Mouse (Mus musculus): ENCODE measurements around the gene Scgb1a1. TPM values are rescaled to one million over a fixed set of nuclear protein-coding genes. Genes with fewer than 3 reads are reported as not detected.

The Scgb1a1 gene
- polyA plus RNA-seq, 1 experiment: not detected

DNA sequence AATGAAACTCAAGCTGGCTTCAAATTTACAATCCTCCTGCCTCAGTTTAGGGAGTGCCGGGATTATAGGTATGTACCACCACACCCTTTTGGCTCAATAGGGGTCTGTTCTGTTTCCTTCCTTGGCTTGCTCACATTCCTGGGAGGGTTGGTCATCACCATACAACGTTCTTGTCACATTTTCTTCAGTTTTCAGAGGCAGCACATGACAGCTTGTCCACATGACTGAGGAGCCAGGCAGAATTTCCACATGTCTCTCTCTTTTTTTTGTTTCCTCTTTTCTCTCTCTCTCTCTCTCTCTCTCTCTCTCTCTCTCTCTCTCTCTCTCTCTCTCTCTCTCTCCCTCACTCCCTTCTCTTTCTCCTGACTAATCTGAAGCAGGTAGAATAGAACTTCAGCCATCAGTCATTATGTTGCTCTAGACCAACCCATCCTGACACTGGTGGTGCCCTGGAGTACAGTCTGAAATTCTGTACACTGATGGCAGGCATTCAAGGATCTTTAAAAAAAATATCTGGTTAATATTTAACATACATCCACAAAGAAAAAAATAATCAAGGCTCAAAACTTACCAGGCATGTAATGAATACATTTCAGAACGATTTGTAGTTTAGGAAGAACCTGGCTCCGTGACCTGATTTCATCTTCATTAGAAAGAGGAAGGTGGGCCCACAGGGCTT, 10.6 kb downstream of the Scgb1a1 start:
- H3K4me2 ChIP-seq (ENCODE audit: low read depth): no peak overlapping the region

GRCm38 (mm10) chr19:9076035-9076434, 11.7 kb downstream of the Scgb1a1 start:
- TF ChIP-seq POLR2AphosphoS2 (IDR thresholded peaks at IDR 0.05; ENCODE audit: insufficient read length, low read depth) (no peak), SRF (IDR thresholded peaks at IDR 0.05; ENCODE audit: control insufficient read depth, insufficient read length, low read depth) (no peak), TCF3 (IDR thresholded peaks at IDR 0.05; ENCODE audit: insufficient read length, low read depth) (no peak), REST (IDR thresholded peaks at IDR 0.05; ENCODE audit: insufficient read depth, insufficient read length) (no peak)
- H3K4me3 ChIP-seq: no peak overlapping the region
- no peak overlapping the region for H3ac ChIP-seq (ENCODE audit: control insufficient read depth, insufficient read length)
- H3K36me3 ChIP-seq (ENCODE audit: control insufficient read depth, insufficient read depth): no peaks in the 10 kb centered on the region
- H3K79me2 ChIP-seq (ENCODE audit: control insufficient read depth, insufficient read depth): no peaks in the 10 kb centered on the region
- no peak overlapping the region for H3K4me2 ChIP-seq (ENCODE audit: low read depth)
- H3K27me3 ChIP-seq (ENCODE audit: control insufficient read depth, insufficient read depth, insufficient read length): no peaks in the 10 kb centered on the region

More for the DNA sequence above, 10.6 kb downstream of the Scgb1a1 start:
- Histone ChIP-seq H3K79me2 (ENCODE audit: control insufficient read depth, insufficient read depth) (no peaks in the 10 kb centered on the region), H3K36me3 (ENCODE audit: control insufficient read depth, insufficient read depth) (no peaks in the 10 kb centered on the region), H3K27me3 (ENCODE audit: control insufficient read depth, insufficient read depth, insufficient read length) (no peaks in the 10 kb centered on the region), H3ac (ENCODE audit: control insufficient read depth, insufficient read length) (no peak overlapping the region), H3K4me3 (no peak overlapping the region)
- TF ChIP-seq MYOG (IDR thresholded peaks at IDR 0.05; ENCODE audit: control insufficient read depth in 1 of 3, insufficient read depth in 1 of 3, insufficient read length in 2 of 3, low read depth in 2 of 3) (no peak), TCF12 (IDR thresholded peaks at IDR 0.05; ENCODE audit: insufficient read depth, poor library complexity, severe bottlenecking) (no peak), USF1 (IDR thresholded peaks at IDR 0.05; ENCODE audit: low read depth) (peak; percentile 72), TCF3 (IDR thresholded peaks at IDR 0.05; ENCODE audit: insufficient read length, low read depth) (no peak), MYOD1 (IDR thresholded peaks at IDR 0.05; ENCODE audit: control insufficient read depth in 1 of 3, insufficient read length in 2 of 3, low read depth in 2 of 3) (no peak), REST (IDR thresholded peaks at IDR 0.05; ENCODE audit: insufficient read depth, insufficient read length) (no peak), SRF (IDR thresholded peaks at IDR 0.05; ENCODE audit: control insufficient read depth, insufficient read length, low read depth) (no peak), MAX (IDR thresholded peaks at IDR 0.05; ENCODE audit: low read depth) (no peak)

DNA sequence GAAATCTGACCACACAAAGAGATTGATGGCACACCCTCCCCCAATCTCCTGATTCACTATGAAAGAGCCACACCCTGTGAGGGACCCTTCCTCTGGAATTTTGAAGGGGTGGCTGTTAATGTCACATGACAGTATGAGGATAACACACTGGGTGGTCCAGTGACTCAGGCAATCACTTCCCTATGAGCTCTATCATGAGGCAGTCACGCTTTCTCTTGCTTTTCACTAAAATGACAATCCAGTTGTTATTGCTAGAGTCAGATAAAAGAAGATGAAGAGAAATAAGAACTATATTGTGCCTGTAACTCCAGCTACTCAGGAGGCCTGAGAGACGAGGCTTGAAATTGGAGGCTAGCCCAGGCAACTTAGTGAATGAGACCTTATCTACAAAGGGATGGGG, 12.2 kb downstream of the Scgb1a1 start:
- H3ac ChIP-seq (ENCODE audit: control insufficient read depth, insufficient read length): no peak overlapping the region
- H3K4me3 ChIP-seq: no peak overlapping the region
- no peaks in the 10 kb centered on the region for H3K27me3 ChIP-seq (ENCODE audit: control insufficient read depth, insufficient read depth, insufficient read length)
- no peaks in the 10 kb centered on the region for H3K79me2 ChIP-seq (ENCODE audit: control insufficient read depth, insufficient read depth)
- TF ChIP-seq REST (IDR thresholded peaks at IDR 0.05; ENCODE audit: insufficient read depth, insufficient read length) (no peak), POLR2AphosphoS2 (IDR thresholded peaks at IDR 0.05; ENCODE audit: insufficient read length, low read depth) (no peak), CEBPB (IDR thresholded peaks at IDR 0.05; ENCODE audit: insufficient read depth, poor library complexity, severe bottlenecking) (no peak), MYOD1 (IDR thresholded peaks at IDR 0.05; ENCODE audit: control insufficient read depth in 1 of 3, insufficient read length in 2 of 3, low read depth in 2 of 3) (no peak), POLR2A (IDR thresholded peaks at IDR 0.05; ENCODE audit: insufficient read length, low read depth) (no peak), MAX (IDR thresholded peaks at IDR 0.05; ENCODE audit: low read depth) (no peak), SRF (IDR thresholded peaks at IDR 0.05; ENCODE audit: control insufficient read depth, insufficient read length, low read depth) (no peak), USF1 (IDR thresholded peaks at IDR 0.05; ENCODE audit: low read depth) (peak; percentile 22)
- H3K4me2 ChIP-seq (ENCODE audit: low read depth): no peak overlapping the region
- no peaks in the 10 kb centered on the region for H3K36me3 ChIP-seq (ENCODE audit: control insufficient read depth, insufficient read depth)

DNA sequence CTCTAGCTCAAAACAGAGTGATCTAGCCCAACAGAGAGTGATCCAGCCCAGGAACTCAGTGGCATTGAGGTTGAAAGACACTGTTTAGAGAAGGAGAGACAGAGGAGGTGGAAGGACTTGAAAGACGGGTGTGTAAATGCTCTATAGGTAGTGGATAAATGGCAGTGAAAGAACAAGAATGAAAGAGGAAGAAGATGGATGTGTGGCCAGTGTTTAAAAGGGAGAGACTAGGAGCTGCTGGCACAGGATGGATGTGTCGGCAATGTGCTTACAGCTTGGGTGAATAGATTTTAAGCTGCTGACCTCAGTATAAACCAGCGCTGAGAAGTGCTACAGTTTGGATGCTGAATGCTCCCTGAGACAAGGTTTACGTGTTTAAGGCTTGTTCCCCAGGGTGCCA, 13.3 kb downstream of the Scgb1a1 start:
- Histone ChIP-seq H3ac (ENCODE audit: control insufficient read depth, insufficient read length) (no peak overlapping the region), H3K27me3 (ENCODE audit: control insufficient read depth, insufficient read depth, insufficient read length) (no peaks in the 10 kb centered on the region), H3K36me3 (ENCODE audit: control insufficient read depth, insufficient read depth) (no peaks in the 10 kb centered on the region), H3K4me3 (no peak overlapping the region), H3K79me2 (ENCODE audit: control insufficient read depth, insufficient read depth) (no peaks in the 10 kb centered on the region), H3K4me2 (ENCODE audit: low read depth) (peak overlapping the region; percentile 76)
- no peak for TF ChIP-seq TCF12 (IDR thresholded peaks at IDR 0.05; ENCODE audit: insufficient read depth, poor library complexity, severe bottlenecking)
- no peak for TF ChIP-seq TCF3 (IDR thresholded peaks at IDR 0.05; ENCODE audit: insufficient read length, low read depth)
- TF ChIP-seq CEBPB (IDR thresholded peaks at IDR 0.05; ENCODE audit: insufficient read depth, poor library complexity, severe bottlenecking): no peak
- no peak for TF ChIP-seq MYOG (IDR thresholded peaks at IDR 0.05; ENCODE audit: control insufficient read depth in 1 of 3, insufficient read depth in 1 of 3, insufficient read length in 2 of 3, low read depth in 2 of 3)
- no peak for TF ChIP-seq E2F4 (IDR thresholded peaks at IDR 0.05; ENCODE audit: insufficient read depth)
- no peak for TF ChIP-seq MAX (IDR thresholded peaks at IDR 0.05; ENCODE audit: low read depth)

DNA sequence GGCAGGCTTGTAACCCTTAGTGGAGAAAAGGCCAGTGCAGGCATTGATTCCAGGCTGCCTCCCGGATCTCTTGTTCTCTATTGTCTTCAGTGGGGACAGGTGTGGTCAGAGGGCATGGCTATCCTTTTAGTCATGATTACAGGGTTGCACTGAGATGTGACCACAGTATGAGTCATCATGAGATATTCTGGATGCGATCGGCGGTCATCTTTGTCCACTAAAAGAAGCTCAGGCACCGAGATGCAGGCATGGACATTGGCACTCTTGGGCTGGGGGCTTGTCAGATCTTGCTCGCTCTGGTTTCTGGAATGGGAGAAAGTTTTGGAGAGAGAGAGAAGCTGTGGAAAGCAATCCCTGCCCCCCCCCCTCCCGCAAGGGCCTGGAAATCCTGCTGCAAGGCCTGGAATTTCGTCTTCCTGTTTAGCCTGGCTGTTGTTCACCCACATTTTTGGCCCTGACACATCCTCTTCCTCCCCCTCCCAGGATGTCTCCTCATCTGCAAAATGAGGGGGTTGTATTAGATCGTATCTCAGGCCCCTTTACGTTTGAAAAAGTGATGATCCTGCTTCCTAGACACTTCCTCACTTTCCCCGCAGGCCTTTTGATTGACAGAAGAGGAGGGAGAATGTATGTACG, 13.9 kb downstream of the Scgb1a1 start:
- no peaks in the 10 kb centered on the region for H3K79me2 ChIP-seq (ENCODE audit: control insufficient read depth, insufficient read depth)
- H3ac ChIP-seq (ENCODE audit: control insufficient read depth, insufficient read length): no peak overlapping the region
- TF ChIP-seq POLR2AphosphoS2 (IDR thresholded peaks at IDR 0.05; ENCODE audit: insufficient read length, low read depth) (no peak), MYOG (IDR thresholded peaks at IDR 0.05; ENCODE audit: control insufficient read depth in 1 of 3, insufficient read depth in 1 of 3, insufficient read length in 2 of 3, low read depth in 2 of 3) (peak in 1 of 3 experiments; percentile 62), CEBPB (IDR thresholded peaks at IDR 0.05; ENCODE audit: insufficient read depth, poor library complexity, severe bottlenecking) (peak; percentile 67), SRF (IDR thresholded peaks at IDR 0.05; ENCODE audit: control insufficient read depth, insufficient read length, low read depth) (peak; percentile 34), MYOD1 (IDR thresholded peaks at IDR 0.05; ENCODE audit: control insufficient read depth in 1 of 3, insufficient read length in 2 of 3, low read depth in 2 of 3) (peak; percentile 37 to 78 (median 70)), TCF12 (IDR thresholded peaks at IDR 0.05; ENCODE audit: insufficient read depth, poor library complexity, severe bottlenecking) (peak; percentile 46), MAX (IDR thresholded peaks at IDR 0.05; ENCODE audit: low read depth) (peak; percentile 8), TCF3 (IDR thresholded peaks at IDR 0.05; ENCODE audit: insufficient read length, low read depth) (peak; percentile 14), USF1 (IDR thresholded peaks at IDR 0.05; ENCODE audit: low read depth) (no peak)
- no peaks in the 10 kb centered on the region for H3K36me3 ChIP-seq (ENCODE audit: control insufficient read depth, insufficient read depth)
- no peaks in the 10 kb centered on the region for H3K27me3 ChIP-seq (ENCODE audit: control insufficient read depth, insufficient read depth, insufficient read length)
- no peak overlapping the region for H3K4me3 ChIP-seq
- H3K4me2 ChIP-seq (ENCODE audit: low read depth): peak overlapping the region; percentile 76
